Mouse (Mus musculus) bone marrow, adult 2 months (tissue): ENCODE data around the gene Tfrc.

Experiments used
- CTCF ChIP-seq: fragments of 200-500 bp; IDR thresholded peaks from 2 replicates; pipeline ENCODE4 v1.5.1; 2011; ENCODE audit warnings: low read length, control low read depth; ENCODE audit not compliant: control insufficient read depth, insufficient read depth
- POLR2A ChIP-seq: fragments of 200-500 bp; IDR thresholded peaks from 2 replicates; pipeline ENCODE4 v1.6.1; 2011; ENCODE audit warnings: low read depth, mild to moderate bottlenecking, control low read depth, low read length, borderline replicate concordance; ENCODE audit not compliant: control insufficient read depth

DNA sequence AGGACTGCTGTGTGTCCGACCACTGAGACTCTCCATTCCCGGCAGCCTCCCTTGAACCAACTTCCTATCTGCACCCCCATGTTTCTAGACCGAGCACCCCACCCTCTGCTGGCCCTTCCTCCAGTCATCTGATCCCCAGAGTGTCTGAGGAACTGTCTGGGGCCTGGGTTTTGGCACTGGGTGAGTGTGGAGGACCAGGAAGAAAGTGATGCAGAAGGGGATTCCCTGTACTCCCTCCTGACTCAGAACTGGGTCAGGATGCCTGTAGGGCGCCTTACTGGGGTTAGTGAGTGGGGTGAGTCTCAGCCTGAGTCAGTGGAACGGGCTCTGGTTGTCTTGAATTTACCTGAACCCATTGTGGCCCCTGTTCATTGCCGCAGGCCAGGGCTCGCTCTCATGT is 63.5 kb downstream of the Tfrc start:
- no peak for TF ChIP-seq POLR2A
- TF ChIP-seq CTCF: no peak
